Mouse (Mus musculus): ENCODE results near the gene Trp53.
"Not testable (repeated sequence)": the region's sequence is repeated elsewhere in the genome, so short reads cannot be mapped to it uniquely, and the experiment has no call there.

Gene Trp53

DNA sequence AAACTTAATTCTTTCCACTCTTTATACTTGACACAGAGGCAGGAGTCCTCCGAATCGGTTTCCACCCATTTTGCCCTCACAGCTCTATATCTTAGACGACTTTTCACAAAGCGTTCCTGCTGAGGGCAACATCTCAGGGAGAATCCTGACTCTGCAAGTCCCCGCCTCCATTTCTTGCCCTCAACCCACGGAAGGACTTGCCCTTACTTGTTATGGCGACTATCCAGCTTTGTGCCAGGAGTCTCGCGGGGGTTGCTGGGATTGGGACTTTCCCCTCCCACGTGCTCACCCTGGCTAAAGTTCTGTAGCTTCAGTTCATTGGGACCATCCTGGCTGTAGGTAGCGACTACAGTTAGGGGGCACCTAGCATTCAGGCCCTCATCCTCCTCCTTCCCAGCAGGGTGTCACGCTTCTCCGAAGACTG lies at the start of gene Trp53, which contains the start of gene Wrap53:
Gene Trp53 (plus strand): TSS at position 269 of the 424 bp plus-strand sequence.
Gene Wrap53 (minus strand): TSS at position 165 of the 424 bp plus-strand sequence.
- DNase-seq (ENCODE audit: low spot score in 2 of 2), result peak; percentile 49 to 84

DNA sequence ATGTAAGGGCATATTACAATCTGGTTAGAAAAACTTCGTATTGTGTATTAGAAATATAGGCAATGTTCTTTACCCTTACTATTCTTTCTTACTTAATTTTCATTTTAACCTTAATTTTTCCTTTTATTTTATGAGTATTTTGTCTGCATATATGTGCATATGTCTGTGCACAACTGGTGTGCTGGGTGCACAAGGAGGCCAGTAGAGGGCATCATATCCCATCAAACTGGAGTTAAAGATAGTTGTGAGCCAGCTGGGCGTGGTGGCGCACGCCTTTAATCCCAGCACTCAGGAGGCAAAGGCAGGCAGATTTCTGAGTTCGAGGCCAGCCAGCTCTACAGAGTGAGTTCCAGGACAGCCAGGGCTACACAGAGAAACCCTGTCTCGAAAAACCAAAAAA lies 49.4 kb upstream of the Trp53 start:
- DNase-seq (ENCODE audit: low spot score in 2 of 2), result not testable (repeated sequence)

GRCm38 (mm10) chr11:69532480-69533150 lies 47.5 kb upstream of the Trp53 start:
- DNase-seq (ENCODE audit: low spot score in 2 of 2), result no peak

- no peak for DNase-seq (ENCODE audit: low spot score in 2 of 2)
Measured at GRCm38 (mm10) chr11:69534990-69535389, 45.2 kb upstream of the Trp53 start.

DNA sequence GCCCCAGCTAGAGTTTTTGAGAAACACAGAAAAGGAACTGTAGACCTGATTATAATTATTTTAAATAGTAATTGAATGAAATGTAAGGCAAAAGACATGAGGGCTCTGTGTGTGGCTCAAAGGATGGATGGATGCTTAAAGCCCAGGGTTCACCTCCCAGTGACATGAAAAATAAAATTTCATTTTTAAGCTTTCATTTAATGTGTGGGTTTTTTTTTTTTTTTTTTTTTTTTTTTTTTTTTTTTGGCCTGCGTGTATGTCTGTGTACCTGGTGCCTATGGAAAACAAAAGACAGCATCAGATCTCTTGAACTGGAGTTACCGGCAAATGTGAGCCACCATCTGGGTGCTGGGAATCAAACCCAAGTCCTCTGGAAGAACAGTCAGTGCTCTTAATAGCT lies 39.5 kb upstream of the Trp53 start:
- DNase-seq (ENCODE audit: low spot score in 2 of 2), result no peak

DNA sequence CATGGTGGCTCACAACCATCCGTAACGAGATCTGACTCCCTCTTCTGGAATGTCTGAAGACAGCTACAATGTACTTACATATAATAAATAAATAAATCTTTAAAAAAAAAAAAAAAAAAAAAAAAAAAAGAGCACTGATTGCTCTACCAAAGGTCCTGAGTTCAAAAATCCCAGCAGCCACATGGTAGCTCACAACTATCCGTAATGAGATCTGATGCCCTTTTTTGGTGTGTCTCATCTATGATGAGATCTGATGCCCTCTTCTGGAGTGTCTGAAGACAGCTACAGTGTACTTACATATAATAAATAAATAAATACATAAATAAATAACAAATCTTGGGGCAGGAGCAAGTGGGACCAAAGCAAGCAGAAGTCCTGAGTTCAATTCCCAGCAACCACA lies 38.4 kb upstream of the Trp53 start:
- not testable (repeated sequence) for DNase-seq (ENCODE audit: low spot score in 2 of 2)

GRCm38 (mm10) chr11:69543598-69543997 lies 36.6 kb upstream of the Trp53 start:
- no peak for DNase-seq (ENCODE audit: low spot score in 2 of 2)

DNA sequence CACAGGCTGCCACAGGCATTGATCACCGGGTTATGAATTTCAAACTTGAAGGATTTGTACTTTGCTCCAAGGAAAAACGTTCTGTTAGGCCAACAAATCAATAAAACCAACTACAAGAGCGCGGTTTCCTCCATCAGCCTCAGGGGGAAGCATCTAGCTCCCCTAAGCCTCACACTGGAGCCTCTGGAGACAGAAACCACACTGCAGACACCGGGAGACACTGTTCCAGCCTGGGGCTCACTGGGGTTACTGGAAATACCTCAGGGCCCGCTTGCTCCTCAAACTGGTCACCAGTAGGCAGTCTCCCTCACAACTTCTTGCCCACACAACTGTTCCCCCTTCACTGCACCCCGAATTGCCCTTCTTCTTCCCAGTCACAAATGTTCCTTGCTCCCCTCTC lies 34.2 kb upstream of the Trp53 start:
- DNase-seq (ENCODE audit: low spot score in 2 of 2), result no peak

GRCm38 (mm10) chr11:69546423-69547053 lies 33.6 kb upstream of the Trp53 start:
- DNase-seq (ENCODE audit: low spot score in 2 of 2), result peak; percentile 67 to 88

GRCm38 (mm10) chr11:69547071-69547470 lies 33.1 kb upstream of the Trp53 start:
- peak in 1 of 2 experiments; percentile 56 for DNase-seq (ENCODE audit: low spot score in 2 of 2)

DNA sequence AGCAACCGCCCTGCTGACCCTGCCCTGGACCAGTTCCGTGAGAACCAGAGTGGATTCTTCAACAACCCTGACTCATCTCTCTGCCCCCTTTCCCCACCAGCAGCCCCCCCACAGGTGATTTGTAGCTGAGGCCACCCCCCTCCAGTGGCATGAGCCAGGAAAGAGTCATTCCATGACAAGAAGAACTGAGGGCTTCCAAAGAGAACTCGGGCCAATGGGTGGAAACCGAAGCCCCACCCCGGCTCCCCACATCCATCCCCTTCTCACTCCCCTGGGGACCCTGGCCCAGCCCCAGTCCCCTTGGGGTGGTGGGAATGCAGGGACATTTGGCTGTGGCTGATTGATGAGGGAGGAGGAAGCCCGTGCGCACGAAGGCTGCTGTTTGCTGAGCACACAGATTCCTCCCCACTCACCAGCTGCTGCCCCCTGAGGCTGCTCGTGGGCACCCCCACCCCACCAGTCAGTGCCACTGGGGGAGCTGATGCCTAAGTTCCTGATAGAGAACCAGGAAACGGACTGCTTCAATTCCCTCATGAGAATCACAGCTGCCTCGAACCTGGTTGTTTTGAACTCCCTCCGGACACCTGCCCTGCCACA lies 31.0 kb upstream of the Trp53 start, which contains the start of gene Dnah2:
Gene Dnah2 (minus strand): TSS at position 51 of the 597 bp plus-strand sequence.
- DNase-seq (ENCODE audit: low spot score in 2 of 2), result no peak

GRCm38 (mm10) chr11:69551310-69551709 lies 28.8 kb upstream of the Trp53 start:
- DNase-seq (ENCODE audit: low spot score in 2 of 2), result no peak

GRCm38 (mm10) chr11:69552622-69553340 lies 27.4 kb upstream of the Trp53 start:
- peak in 1 of 2 experiments; percentile 73 for DNase-seq (ENCODE audit: low spot score in 2 of 2)

- no peak for DNase-seq (ENCODE audit: low spot score in 2 of 2)
Measured at GRCm38 (mm10) chr11:69553341-69553721, 26.8 kb upstream of the Trp53 start.

GRCm38 (mm10) chr11:69554539-69555140 lies 25.5 kb upstream of the Trp53 start:
- DNase-seq (ENCODE audit: low spot score in 2 of 2), result no peak

DNA sequence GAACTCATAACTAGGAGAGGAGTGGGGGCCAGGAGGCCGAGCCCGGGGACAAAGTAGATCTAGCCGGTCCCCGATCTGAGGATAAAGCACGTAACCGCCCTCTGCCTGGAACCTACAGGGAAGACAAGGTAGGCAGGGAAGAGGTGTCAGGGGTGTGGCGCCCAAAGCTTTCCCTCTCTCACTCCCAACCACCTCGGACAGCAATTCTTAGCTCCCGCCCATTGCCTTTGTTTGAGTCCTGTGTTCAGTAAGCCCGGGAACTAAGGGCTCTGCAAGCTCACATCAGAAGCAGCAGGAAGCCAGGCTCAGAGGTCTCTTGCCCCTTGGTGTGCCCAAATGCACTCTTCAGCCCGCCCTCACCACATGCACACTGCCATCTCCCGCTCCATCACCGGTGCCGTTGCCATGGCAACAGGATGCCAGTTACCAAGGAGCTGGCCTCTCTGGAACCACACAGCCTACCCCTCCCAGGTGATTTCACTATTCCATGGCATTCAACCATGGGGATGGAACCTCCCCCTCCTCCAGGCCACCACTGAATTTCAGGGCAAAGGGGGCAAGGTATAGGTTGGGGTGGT lies 22.7 kb upstream of the Trp53 start:
- peak in 1 of 2 experiments; percentile 67 for DNase-seq (ENCODE audit: low spot score in 2 of 2)

DNA sequence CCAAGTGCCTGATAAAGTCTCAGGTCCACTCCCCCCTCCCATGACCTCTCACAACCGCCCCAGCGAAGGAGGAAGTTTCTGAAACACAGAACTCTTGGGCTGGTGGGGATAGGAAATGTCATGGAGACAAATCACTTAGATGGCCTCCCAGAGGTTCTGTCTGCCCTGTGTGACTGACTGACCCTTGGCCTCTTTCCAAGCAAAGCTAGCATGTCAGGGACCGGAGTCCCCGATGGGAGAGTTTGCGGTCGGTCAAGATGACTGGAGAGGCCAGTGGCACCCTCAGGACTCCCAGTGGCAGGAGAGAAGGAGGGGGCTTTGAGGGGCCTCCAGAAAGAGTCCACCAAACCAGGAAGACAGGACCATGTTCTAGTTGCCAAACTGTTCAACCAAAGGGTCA lies 21.4 kb upstream of the Trp53 start:
- no peak for DNase-seq (ENCODE audit: low spot score in 2 of 2)

DNA sequence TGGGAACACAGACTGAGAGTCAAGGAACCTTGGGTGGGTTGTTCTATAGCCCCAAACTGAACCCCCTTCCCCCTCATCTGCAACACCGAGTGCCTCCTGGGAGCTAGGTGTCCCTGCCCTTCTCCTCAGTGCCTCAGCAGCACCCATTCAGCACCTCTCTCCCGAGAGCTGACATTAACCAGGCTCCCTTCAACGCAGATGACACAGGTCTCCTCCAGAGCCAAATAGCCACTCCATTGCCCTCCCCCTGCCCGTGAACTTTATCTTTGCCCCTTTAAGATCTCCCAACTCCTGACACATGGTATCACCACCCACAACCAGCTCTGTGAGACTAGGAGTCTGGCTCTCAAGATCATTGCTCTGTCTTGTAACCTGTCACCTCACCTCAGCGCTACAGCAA lies 21.0 kb upstream of the Trp53 start:
- no peak for DNase-seq (ENCODE audit: low spot score in 2 of 2)

DNA sequence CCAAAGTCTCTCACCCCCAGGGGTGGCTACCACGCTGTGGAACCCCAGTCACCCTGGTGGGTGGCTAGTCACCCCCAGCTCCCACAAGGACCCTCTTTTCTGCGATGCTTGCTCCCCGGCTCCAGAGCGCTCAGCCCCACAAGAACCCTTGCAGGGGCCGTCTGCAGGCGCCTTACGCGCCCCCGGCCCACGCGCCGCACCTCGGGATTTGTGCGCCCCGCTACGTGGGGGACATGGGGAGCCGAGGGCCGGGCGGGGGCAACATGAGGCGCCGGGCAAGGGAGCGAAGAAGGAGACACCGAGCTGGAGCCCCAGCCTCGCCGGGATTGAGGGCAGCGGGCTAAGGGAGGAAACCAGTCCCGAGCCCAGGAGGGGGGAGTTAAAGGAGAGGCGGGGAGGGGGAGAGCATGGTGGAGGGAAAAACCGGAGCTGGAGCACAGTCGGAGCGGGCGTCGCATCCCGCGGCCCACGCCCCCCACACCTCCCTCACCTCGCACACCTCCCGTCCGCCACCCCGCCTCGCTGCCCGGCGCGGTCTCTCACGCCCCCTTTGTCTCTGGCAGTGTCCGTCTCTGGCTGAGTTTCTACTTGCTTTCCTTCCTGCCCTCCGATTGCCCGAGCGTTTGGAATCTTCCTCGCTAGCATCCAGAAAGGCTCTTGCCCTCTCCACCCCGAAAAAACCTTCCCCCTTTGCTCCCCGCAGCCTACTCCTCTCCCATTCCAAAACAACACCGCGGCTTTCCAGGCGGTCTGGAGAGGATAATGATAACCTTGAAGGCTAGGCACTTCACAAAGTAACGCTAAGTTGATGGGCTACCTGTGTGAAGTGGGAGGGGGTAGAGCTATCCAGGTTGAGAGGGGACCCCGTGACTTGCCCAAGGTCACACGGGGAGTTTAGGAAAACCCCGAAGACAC lies 20.1 kb upstream of the Trp53 start, which contains the start of gene Efnb3:
Gene Efnb3 (minus strand): TSS at position 355 of the 915 bp plus-strand sequence.
- DNase-seq (ENCODE audit: low spot score in 2 of 2), result peak in 1 of 2 experiments; percentile 62
